Mouse (Mus musculus) MN1 (cell line): Measurements from ENCODE around the gene Chl1.

Experiments
- DNase-seq: peaks from one replicate; pipeline ENCODE4 v3.0.0-alpha.2; 2016; ENCODE audit warnings: low spot score

Chl1 gene

DNA sequence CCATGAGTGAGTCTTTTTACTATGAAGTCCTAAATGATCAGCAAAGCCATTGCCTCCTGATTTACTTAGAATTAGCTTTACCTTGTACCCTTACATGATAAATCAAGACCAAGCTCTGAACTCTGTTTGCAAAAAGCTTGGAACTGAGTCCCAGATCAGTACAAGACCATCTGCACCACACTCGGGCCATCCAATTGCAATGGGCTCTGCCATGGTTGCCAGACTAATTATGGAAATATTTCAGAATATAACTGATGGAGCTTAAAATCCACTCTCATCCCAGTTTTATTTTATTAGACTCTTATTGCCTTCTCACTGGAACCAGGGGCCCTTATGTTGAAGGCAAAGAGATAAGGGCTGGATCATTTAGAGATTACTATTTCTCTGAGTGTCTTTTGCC, 284.9 kb downstream of the Chl1 start:
- no peak for DNase-seq
